Mouse (Mus musculus) frontal cortex, adult (tissue): ENCODE measurements at regions not wholly inside any gene's neighbourhood (a gene's known extent, or its start where the extent isn't known, plus 50 kb on each side); places are given as distances from the start of the nearest gene placed in this dataset.
"Not testable (repeated sequence)": the region's sequence is repeated elsewhere in the genome, so short reads cannot be mapped to it uniquely, and the experiment has no call there.

Experiments
- ATAC-seq: cut with Nextera tagmentation; 2 replicates; pipeline ENCODE4 v1.9.2; 2017; ENCODE audit warnings: mild to moderate bottlenecking, moderate library complexity, mixed read lengths; ENCODE audit not compliant: low TSS enrichment

DNA sequence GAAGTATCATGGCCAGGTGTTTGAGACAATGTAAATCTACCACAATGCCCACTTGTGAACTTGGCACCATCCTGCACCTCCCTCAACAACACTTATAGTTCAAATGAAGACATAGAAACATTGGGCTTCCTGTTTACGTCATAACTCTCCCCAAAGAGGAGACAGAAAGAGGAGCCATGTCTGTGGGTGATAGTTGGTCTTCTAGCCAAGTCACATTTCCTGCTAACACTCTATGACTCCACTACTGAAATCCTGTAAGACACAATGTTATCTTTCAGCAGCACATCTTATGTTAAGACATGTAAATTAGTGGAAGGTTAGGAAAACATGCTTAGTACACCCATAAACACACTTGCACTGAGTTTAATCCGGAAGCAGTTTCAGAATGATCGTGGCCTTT, 451.4 kb downstream of the Dad1 start:
- no peak for ATAC-seq

- no peak for ATAC-seq
These were observed 453.3 kb downstream of the Dad1 start for GRCm38 (mm10) chr14:53800508-53801136.

- ATAC-seq, result not testable (repeated sequence)
These were observed 458.7 kb downstream of the Dad1 start for GRCm38 (mm10) chr14:53795160-53795559.

- no peak for ATAC-seq
These were observed 459.4 kb downstream of the Dad1 start for GRCm38 (mm10) chr14:53794527-53794926.

GRCm38 (mm10) chr14:53792432-53792831, 461.5 kb downstream of the Dad1 start:
- not testable (repeated sequence) for ATAC-seq

DNA sequence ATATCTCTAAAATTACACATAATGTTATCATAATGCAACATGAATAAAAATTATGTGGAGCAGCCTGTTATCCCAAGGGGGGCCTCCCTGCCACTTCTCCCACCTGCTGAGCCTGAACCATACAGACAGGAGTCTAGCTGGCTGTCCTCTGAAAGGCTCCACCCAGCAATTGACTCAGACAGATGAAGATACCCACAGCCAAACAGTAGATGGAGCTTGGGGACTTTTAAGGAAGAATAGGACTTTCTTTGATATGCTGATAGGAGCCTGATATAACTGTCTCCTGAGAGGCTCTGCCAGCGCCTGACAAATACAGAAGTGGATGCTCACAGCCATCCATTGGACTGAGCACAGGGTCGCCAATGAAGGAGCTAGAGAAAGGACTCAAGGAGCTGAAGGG, 468.4 kb downstream of the Dad1 start:
- not testable (repeated sequence) for ATAC-seq

DNA sequence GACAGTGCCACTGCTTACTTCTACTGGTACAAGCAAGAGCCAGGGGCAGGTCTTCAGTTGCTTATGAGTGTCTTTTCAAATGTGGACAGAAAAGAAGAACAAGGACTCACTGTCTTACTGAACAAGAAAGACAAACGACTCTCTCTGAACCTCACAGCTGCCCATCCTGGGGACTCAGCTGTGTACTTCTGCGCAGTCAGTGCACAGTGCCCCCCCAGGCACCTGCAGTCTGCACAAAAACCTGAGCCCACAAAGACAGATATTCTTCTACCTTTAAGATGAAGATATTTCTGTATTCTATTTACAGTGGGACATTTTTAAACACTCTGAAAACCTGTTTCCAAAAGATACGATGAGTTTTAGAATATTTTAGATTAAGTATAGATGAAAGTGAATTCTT, 476.5 kb downstream of the Dad1 start:
- ATAC-seq, result no peak

DNA sequence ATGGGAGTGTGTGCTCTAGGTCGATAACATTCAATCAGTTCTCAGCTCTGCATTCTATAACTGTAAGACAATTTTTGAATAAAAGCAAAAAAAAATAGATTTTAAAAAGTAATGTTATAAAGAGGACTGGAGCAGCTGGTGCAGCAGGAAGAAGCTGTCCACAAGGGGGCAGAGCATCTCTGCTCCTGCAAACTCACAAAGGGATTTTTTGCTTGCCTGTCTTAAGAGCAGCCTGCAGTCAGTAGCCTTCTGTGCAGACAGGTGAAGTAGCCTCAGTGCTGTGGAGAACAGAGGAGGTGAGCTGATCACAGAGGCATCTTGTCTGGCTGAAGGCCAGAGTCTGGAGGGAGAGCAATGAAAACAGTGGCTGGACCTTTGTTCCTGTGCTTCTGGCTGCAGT, 477.2 kb downstream of the Dad1 start:
- peak; percentile 80 for ATAC-seq

GRCm38 (mm10) chr14:53766501-53766900, 487.4 kb downstream of the Dad1 start:
- not testable (repeated sequence) for ATAC-seq

- ATAC-seq, result not testable (repeated sequence)
These were observed 488.0 kb downstream of the Dad1 start for GRCm38 (mm10) chr14:53765918-53766317.

DNA sequence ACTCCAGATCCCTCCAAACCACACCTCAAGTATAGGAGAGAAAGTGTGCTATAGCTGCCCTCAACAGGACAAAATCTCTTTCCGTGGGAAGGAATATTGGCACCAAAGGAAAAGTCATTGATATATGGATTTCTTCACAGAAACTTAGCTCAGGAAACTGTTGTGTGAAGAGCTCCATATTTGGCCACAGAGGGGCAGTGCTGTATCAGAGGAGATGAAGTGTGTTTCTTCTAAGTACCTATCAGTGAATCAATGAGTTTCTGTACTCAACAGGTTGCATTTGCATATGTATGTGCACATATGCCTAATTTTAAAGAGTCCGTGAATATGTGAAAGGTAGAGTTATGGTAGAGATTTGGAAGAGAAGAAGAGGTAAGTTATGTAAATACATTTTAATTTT, 493.3 kb downstream of the Dad1 start:
- ATAC-seq, result 0 out of 2 replicates have a peak, but pooled peaks have one; percentile 52

DNA sequence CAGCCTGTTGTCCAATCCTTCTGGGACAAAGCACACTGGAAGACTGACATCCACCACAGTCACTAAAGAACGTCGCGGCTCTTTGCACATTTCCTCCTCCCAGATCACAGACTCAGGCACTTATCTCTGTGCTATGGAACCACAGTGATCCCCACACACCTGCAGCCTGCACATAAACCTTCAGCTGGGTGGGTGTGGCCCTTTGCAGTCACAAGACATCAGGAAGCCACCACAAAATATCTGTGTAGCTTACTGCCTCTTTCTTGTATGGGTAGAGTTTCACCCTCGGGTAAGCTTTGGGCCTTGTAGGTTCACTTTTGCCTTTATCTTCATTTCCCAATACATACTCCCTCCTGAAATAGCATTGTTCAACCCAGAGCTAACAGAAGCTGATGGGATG, 496.1 kb downstream of the Dad1 start:
- not testable (repeated sequence) for ATAC-seq

DNA sequence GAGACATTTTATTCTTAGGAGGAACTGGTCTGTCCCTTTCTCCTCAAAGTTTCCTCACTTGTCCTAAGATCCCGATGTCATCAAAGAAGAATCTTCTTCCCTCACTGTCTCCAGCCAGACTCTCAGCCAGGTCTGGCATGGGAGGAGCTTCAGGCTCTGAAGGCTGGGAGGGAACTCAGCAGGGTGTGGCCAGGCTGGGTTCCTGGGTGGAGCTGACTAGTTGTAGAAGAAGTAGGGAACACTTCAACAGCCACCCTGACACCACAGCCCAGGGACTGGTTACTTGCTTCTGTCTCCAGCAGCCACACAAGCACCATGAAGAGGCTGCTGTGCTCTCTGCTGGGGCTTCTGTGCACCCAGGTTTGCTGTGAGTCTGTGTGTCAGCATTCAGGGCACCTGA, 496.8 kb downstream of the Dad1 start:
- ATAC-seq, result not testable (repeated sequence)

DNA sequence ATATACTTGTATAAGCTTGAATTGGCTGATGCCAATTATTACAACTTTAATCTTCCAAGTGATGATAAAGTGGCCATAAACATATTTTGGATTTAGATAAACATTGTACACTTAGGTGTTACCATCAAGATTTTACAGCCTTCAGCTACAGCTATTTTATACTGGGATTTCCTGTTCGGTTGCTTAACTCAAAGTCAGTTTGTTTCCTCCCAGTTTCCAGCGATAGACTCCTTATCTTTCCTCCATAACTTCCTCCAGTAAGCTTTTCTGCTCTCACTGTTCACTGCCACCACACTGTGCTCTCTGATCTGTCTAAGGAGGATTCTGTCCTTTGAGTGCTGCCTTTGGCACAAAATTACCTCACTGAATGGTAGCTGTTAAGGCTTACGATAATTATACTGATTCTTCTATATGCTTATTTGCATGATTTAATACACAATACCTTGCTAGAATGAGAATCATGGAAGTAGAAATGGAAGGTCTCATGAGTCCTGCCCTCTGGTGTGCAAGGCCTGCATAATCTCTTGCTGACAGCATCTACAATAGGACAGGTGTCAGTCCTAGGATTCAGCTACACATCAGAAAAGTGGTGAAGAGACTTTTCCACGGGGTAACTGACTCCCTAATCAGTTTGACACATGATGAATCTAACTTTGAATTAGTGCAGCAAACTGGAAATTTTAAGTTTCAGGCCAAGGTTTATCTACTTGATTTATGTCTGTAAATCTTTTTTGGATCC, 503.0 kb downstream of the Dad1 start:
- no peak for ATAC-seq

- not testable (repeated sequence) for ATAC-seq
These were observed 510.4 kb downstream of the Dad1 start for GRCm38 (mm10) chr14:53743552-53743951.

DNA sequence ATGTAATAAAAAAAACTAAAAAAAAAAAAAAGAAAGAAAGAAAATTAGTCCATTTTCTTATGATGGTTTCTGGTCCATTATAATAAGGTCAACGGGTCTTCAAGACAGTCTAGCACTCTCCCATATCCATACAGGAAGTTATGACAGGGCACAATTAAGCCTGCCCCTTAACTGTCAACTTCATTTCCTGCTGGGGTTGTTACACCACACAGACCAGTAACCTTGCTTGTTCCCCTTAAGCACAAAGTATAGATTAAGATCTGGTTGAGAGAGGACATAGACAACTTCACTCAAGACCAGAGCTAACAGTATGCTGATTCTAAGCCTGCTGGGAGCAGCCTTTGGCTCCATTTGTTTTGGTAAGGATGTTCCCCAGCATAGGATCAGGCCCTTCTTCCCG, 511.0 kb downstream of the Dad1 start:
- ATAC-seq, result not testable (repeated sequence)

DNA sequence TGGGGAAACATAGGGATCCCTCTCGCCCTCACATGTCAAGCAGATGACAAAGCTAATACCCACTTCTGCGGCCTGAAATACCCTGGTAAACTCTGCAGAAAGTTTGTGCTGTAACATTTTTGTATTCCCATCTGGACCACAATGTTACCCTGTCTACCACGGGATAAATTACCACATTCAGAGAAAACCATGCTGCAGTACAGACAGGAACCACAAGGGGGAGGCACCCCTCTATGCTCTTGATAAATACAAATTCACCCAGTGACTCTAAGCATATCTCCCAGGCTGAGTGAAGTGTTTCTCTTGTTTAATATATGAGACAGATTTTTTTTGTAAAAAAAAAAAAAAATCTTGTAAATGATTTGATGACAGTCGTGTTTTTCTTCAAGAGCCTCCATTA, 512.7 kb downstream of the Dad1 start:
- ATAC-seq, result peak; percentile 65; the same call in 1 of the 2 replicates

DNA sequence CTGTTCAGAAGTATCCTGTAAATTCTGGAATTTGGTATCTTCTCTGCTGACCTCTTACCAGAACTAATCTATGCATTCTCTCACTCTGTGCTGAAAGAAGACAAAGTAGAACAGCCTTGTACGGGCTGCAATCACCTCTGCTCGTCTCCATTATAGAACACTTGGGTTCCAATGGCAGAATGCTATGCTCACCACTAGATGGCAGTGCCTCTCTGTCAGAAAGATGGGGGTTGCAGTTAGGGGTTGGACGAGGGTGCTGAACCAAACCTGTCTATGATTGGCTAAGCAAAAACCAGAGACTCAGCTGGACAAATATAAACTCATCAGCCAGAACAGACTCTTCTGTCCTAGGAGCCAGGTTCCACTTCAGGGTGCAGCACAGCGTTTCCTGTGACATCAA, 515.9 kb downstream of the Dad1 start:
- ATAC-seq, result peak; percentile 84

- ATAC-seq, result peak; percentile 87
These were observed 517.6 kb downstream of the Dad1 start for GRCm38 (mm10) chr14:53736274-53736673.

- not testable (repeated sequence) for ATAC-seq
These were observed 522.3 kb downstream of the Dad1 start for GRCm38 (mm10) chr14:53731600-53731999.

DNA sequence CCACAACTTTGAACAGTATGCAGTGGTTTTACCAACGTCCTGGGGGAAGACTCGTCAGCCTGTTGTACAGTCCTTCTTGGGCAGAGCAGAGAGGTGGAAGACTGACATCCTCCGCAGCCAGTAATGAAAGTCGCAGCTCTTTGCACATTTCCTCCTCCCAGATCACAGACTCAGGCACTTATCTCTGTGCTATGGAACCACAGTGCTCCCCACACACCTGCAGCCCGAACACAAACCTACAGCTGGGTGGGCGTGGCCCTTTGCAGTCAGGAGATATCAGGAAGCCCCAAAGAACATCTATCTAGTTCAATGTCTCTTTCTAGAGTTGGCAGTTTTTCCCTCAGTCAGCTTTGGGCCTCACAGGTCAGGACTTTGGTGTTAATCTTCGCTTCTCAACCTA, 524.0 kb downstream of the Dad1 start:
- ATAC-seq, result not testable (repeated sequence)

GRCm38 (mm10) chr14:53729149-53729548, 524.8 kb downstream of the Dad1 start:
- ATAC-seq, result not testable (repeated sequence)

GRCm38 (mm10) chr14:53726914-53727313, 527.0 kb downstream of the Dad1 start:
- not testable (repeated sequence) for ATAC-seq
